Mouse (Mus musculus) hindbrain, embryonic 14.5 days (tissue): Measurements from ENCODE around the gene Zdhhc14. TPM values are rescaled to one million over a fixed set of nuclear protein-coding genes. Genes with fewer than 3 reads are reported as not detected.
A peak's percentile ranks its signal among the peaks of the same experiment; 100 is the strongest.

ENCODE experiments used
- ATAC-seq: fragments of 200-750 bp; cut with Nextera tagmentation; 2 replicates; pipeline ENCODE4 v1.8.0; 2017; ENCODE audit warnings: moderate number of reproducible peaks, mild to moderate bottlenecking, moderate TSS enrichment, moderate library complexity; ENCODE audit not compliant: low FRiP score
- DNase-seq: peaks from one replicate; pipeline ENCODE4 v3.0.0-alpha.2; 2015; ENCODE audit warnings: low spot score
- H3K27ac ChIP-seq: fragments of 300-500 bp; sonication (generic); 2 replicates; pipeline ENCODE4 v1.5.1; 2014; ENCODE audit warnings: mild to moderate bottlenecking, moderate library complexity
- H3K27me3 ChIP-seq: fragments of 300-500 bp; sonication (generic); 2 replicates; pipeline ENCODE4 v1.6.1; 2014; ENCODE audit warnings: mild to moderate bottlenecking, low read length, mixed read lengths; ENCODE audit not compliant: control insufficient read depth, insufficient read depth
- H3K36me3 ChIP-seq: fragments of 300-500 bp; sonication (generic); replicated peaks from 2 replicates; pipeline ENCODE4 v1.6.1; 2014; ENCODE audit not compliant: control insufficient read depth, insufficient read depth
- H3K4me1 ChIP-seq: fragments of 300-500 bp; sonication (generic); replicated peaks from 2 replicates; pipeline ENCODE4 v1.6.1; 2014; ENCODE audit warnings: antibody characterized with exemption, low read length, mixed read lengths; ENCODE audit not compliant: control insufficient read depth, insufficient read depth
- H3K4me2 ChIP-seq: fragments of 300-500 bp; sonication (generic); replicated peaks from 2 replicates; pipeline ENCODE4 v1.6.1; 2014; ENCODE audit warnings: mild to moderate bottlenecking, moderate library complexity
- H3K4me3 ChIP-seq: fragments of 300-500 bp; sonication (generic); replicated peaks from 2 replicates; pipeline ENCODE4 v1.5.1; 2014; ENCODE audit warnings: mild to moderate bottlenecking, low read length
- H3K9ac ChIP-seq: fragments of 300-500 bp; sonication (generic); 2 replicates; pipeline ENCODE4 v1.6.1; 2014
- H3K9me3 ChIP-seq: fragments of 300-500 bp; sonication (generic); 2 replicates; pipeline ENCODE4 v1.6.1; 2016; ENCODE audit warnings: low read length; ENCODE audit not compliant: control insufficient read depth
- WGBS: fragments of 180-500 bp; shearing (Covaris S2); extraction: QIAGEN DNeasy Blood & Tissue Kit; methylation state at CpG from one replicate; pipeline ENCODE4 v1.1.7; 2014; 5-methylcytosine and 5-hydroxymethylcytosine counted together
- polyA plus RNA-seq: library from polyadenylated mRNA; unstranded; fragments of >200 nt; fragmentation: Nextera tagmentation; extraction: Ambion mirVana; gene quantifications from 2 replicates; pipeline ENCODE4 v1.2.1, GENCODE M21; 2014

Gene Zdhhc14
- polyA plus RNA-seq, 1 experiment from 2014 or later, result 12.3 TPM

DNA sequence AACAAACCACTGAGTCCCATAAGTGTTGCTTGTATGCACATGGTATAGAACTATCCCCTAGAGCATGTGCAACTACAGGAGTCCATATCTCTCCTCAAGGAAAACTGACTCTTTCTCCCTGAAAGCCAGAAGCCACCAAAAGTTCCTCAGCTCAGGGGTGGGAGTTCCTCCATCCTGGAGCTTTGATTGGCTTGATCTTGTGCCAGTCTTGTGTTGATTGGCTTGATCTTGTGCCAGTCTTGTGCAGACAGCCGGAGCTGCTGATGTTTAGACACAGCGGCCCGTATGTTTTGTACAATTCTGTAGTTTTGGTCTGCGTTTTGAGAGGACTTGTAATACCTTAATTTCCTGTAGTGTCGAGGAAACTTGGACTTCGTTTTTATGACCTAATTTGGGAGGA is 70.8 kb downstream of the Zdhhc14 start:
- DNase-seq (no peak), ATAC-seq (no peak)
- Histone ChIP-seq H3K36me3 (no peaks in the 10 kb centered on the region), H3K27ac (no peak overlapping the region), H3K27me3 (no peaks in the 10 kb centered on the region), H3K9ac (no peak overlapping the region), H3K4me2 (no peak overlapping the region), H3K4me1 (no peaks in the 10 kb centered on the region), H3K4me3 (no peak overlapping the region), H3K9me3 (peaks cover 5% of the 10 kb centered on the region; the same call in 1 of the 2 replicates)
- 92% methylated on average over 6 of the region's 6 CpGs for WGBS

DNA sequence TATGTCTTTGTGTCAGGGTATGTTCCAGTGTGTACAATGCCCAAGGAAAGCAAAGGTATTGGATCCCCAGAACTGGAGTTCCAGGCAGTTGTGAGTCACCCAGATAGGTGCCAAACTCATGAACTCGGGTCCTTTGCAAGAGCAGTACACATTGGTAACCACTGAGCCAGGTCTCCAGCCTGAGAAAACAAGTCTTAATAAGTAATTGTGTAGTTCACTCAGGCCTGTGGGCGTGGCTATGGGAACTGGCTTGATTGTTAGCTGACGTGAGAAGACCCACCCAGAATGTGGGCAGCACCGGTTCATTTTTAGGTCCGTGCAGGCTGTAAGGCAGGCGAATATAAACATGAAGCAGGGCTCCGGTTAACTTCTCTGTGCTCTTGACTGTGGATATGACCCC is 73.6 kb downstream of the Zdhhc14 start:
- WGBS, result 83% methylated on average over 7 of the region's 7 CpGs

DNA sequence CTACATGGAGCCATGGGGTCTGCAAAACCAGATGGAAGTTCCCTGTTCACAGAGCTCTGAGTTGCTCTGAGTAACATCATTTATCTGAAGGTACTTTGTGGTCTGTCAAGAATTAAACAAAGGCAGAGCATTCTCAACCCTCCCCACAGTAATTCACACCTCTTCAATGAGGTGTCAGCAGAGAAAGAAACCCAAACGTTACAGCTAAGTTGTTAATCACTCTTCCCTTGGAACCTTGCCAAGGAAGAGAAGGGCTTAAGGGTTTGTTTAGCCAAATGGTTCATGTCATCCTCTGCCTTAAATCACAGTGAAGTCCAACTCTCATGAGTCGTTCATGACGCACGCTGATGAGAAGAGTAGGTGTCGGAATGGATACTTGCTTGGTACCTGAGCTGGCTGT is 75.6 kb downstream of the Zdhhc14 start:
- Histone ChIP-seq H3K4me1 (no peaks in the 10 kb centered on the region), H3K4me2 (no peak overlapping the region), H3K27me3 (no peaks in the 10 kb centered on the region), H3K36me3 (no peaks in the 10 kb centered on the region), H3K9me3 (peaks cover 5% of the 10 kb centered on the region; the same call in 1 of the 2 replicates), H3K27ac (no peak overlapping the region), H3K4me3 (no peak overlapping the region), H3K9ac (no peak overlapping the region)
- 74% methylated on average over 5 of the region's 5 CpGs for WGBS
- DNase-seq, result no peak
- ATAC-seq, result no peak

More for the DNA sequence above, 73.6 kb downstream of the Zdhhc14 start:
- Histone ChIP-seq H3K9me3 (peaks cover 5% of the 10 kb centered on the region; the same call in 1 of the 2 replicates), H3K27me3 (no peaks in the 10 kb centered on the region), H3K27ac (no peak overlapping the region), H3K4me2 (no peak overlapping the region), H3K4me3 (no peak overlapping the region), H3K36me3 (no peaks in the 10 kb centered on the region), H3K4me1 (no peaks in the 10 kb centered on the region), H3K9ac (no peak overlapping the region)
- no peak for ATAC-seq
- DNase-seq, result no peak

DNA sequence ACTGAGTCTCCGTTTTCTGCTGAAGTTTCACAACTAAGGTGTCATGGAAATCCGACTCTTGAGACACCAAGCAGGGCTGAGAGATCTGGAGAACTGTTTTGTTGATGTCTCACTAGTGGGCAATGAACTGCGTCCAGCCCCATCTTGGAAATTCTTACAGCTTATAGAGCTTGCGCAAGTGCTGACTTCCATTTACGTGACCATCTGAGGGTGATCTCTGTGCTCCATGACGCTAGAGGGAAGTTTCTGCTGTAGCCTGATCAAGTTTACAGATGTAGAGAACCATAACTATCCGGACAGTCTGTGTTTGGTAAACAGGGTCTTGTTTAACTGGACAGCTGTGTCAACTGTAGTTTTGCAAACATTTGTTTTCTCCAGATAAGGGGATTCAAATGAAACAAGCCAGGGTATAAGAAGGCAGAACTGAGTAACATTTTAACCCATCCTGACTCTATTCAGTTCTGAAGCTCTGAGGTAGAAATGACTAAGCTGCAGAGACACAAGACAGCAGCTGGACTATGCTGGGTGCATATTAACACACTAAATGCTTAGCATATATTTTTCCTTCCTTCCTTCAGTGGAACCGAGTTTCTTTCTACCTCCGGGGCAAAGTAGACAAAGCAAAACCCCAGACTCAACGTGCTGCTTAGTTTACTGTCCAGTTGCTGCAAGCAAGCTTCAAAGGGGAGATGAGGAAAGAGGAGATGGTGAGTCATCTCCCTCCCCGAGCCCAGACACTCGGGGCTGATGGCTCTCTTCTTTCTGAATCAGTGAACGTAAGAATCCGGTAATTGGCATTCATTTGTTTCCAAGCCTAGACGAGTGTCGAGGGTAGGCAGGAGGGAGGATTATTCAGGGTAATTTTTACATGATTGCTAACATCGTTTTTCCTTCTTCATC is 77.0 kb downstream of the Zdhhc14 start:
- H3K36me3 ChIP-seq, result no peaks in the 10 kb centered on the region
- no peak for ATAC-seq
- no peak overlapping the region for H3K27ac ChIP-seq
- H3K4me2 ChIP-seq, result no peak overlapping the region
- H3K4me1 ChIP-seq, result no peaks in the 10 kb centered on the region
- H3K4me3 ChIP-seq, result no peak overlapping the region
- no peaks in the 10 kb centered on the region for H3K9me3 ChIP-seq
- no peaks in the 10 kb centered on the region for H3K27me3 ChIP-seq
- WGBS, result 75% methylated on average over 17 of the region's 17 CpGs
- DNase-seq, result no peak
- H3K9ac ChIP-seq, result no peak overlapping the region

DNA sequence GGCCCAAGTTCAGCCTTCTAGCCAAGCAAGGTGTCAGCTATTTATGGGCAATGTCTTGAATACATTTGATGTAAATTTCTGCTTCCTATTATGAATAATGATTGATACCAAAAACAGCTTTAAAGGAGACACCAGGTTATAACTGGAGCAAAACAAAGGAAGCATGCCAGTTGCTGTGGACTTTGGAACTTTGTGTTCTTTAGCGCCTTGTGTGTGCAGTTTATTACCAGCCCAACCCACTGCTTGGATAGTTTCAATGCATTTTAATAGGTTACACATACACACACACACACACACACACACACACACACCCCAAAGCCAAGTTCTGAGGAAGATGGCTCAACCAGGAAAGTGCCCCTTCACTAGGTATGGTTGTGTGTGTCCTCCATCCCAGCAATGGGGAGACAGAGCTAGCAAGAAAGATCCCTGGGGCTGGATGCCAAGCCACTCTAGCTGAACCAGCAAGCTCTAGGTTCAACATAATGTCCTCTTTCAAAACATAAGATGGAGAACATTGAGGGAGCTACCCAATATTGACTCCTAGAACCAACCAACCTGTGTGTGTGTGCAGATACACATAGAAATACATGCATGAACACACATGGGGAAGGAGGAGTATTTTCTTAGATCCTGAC is 79.9 kb downstream of the Zdhhc14 start:
- no peak overlapping the region for H3K9ac ChIP-seq
- H3K27me3 ChIP-seq, result no peaks in the 10 kb centered on the region
- DNase-seq, result no peak
- H3K4me2 ChIP-seq, result no peak overlapping the region
- no peak overlapping the region for H3K4me3 ChIP-seq
- ATAC-seq, result no peak
- no peaks in the 10 kb centered on the region for H3K36me3 ChIP-seq
- 97% methylated on average over 1 of the region's 1 CpGs for WGBS
- no peaks in the 10 kb centered on the region for H3K9me3 ChIP-seq
- no peak overlapping the region for H3K27ac ChIP-seq
- no peaks in the 10 kb centered on the region for H3K4me1 ChIP-seq

DNA sequence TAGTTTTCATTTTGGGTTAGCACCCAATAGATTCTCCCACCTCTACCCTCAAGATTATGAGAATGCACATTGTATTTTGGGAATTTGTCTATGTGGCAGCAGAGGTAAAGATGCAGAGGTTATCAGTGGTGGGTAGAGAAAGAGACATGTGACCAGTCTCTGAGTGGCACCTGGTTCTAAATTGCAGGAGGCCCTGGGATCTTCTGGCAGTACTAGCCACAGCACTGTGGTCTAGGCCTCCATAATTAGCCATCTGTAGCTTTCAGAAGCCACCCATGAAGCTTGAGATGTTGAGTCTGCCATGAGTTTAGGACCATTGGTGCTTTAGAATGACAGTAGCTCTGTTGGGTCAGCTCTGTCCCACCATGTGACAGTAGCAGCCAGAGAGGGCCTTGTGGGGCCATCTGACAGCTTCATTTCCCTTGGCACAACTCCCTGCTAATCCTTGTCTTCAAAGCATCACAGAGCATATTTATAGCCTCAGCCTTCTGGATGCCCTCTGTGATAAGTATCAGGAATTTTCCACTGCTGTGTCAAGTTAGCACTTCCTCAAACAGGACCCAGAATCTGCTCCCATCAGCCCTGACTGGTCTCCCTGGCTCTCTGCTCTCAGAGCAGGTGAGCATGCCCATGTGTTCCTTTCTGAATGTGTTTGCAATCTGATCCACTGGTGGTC is 80.5 kb downstream of the Zdhhc14 start:
- H3K4me3 ChIP-seq, result no peak overlapping the region
- DNase-seq, result no peak
- no peak for ATAC-seq
- H3K4me2 ChIP-seq, result no peak overlapping the region
- no peaks in the 10 kb centered on the region for H3K27me3 ChIP-seq
- H3K27ac ChIP-seq, result no peak overlapping the region
- no peaks in the 10 kb centered on the region for H3K36me3 ChIP-seq
- no peaks in the 10 kb centered on the region for H3K4me1 ChIP-seq
- no peaks in the 10 kb centered on the region for H3K9me3 ChIP-seq
- no peak overlapping the region for H3K9ac ChIP-seq

DNA sequence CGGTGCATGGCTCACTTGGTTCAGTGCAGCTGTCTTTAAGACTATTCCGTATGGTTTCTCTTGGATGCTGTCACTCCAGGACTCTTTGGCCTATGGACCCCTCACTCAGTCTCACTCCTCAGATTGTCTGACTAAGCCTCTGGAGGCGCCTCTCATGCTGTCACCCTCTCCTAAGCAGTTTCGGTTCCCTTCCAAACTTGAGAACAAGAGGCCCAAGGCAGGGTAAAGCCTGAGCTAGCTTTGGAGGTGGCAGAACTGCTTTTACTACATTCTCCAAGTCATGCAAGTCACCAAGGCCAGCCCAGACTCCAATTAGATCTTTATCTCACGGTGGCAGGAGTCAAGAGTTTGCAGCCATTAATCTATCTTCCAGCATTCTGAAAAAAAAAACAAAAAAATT is 82.3 kb downstream of the Zdhhc14 start:
- no peak for ATAC-seq
- 89% methylated on average over 5 of the region's 5 CpGs for WGBS
- H3K4me1 ChIP-seq, result no peaks in the 10 kb centered on the region
- no peak overlapping the region for H3K4me2 ChIP-seq
- no peaks in the 10 kb centered on the region for H3K27me3 ChIP-seq
- H3K27ac ChIP-seq, result no peak overlapping the region
- H3K4me3 ChIP-seq, result no peak overlapping the region
- H3K36me3 ChIP-seq, result no peaks in the 10 kb centered on the region
- no peaks in the 10 kb centered on the region for H3K9me3 ChIP-seq
- H3K9ac ChIP-seq, result no peak overlapping the region
- no peak for DNase-seq

DNA sequence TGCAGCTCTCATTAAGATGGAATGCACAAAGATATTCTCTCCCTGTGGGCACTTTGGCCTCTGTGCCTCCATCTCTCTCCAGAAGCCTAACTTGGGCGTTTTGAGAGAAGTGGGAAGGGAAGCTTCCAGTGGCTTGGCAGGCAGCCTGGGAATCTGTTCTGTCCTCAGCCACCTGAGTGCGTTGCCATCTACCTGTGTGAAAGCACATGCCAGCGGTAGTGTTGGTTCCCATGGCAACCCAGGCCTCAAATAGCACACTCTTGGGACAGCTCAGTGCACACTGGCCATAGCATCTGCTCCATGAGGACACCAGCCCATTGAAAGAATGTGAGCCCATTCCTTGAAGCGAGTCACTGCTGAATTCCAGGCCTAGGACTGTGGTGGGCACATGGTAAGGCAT is 83.2 kb downstream of the Zdhhc14 start:
- 58% methylated on average over 4 of the region's 4 CpGs for WGBS
- Histone ChIP-seq H3K4me1 (no peaks in the 10 kb centered on the region), H3K9ac (no peak overlapping the region), H3K27me3 (no peaks in the 10 kb centered on the region), H3K9me3 (no peaks in the 10 kb centered on the region), H3K4me2 (no peak overlapping the region), H3K36me3 (no peaks in the 10 kb centered on the region), H3K27ac (no peak overlapping the region), H3K4me3 (no peak overlapping the region)
- ATAC-seq (0 out of 2 replicates have a peak, but pooled peaks have one; percentile 14), DNase-seq (no peak)

DNA sequence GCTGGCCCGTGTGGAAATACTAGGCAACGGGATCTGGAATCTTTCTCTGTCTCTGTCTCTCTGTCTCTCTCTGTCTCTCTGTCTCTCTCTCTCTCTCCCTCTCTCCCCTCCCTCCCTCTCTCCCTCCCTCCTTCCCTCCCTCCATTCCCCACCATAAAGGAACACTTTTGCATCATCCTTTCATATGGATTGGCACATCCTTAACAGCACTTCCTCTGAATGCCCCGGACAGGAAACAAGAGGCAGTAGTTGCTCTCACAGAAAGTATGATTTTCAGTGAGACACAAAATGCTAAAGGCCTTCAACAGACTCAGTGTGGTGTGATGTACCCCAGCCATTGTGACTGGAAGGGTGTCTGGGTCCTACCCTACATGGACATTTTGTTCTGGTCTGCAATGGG is 89.9 kb downstream of the Zdhhc14 start:
- no peak for ATAC-seq
- WGBS, result 95% methylated on average over 3 of the region's 3 CpGs
- H3K27ac ChIP-seq, result no peak overlapping the region

More for the DNA sequence above, 89.9 kb downstream of the Zdhhc14 start:
- H3K4me2 ChIP-seq, result no peak overlapping the region
- no peaks in the 10 kb centered on the region for H3K36me3 ChIP-seq
- no peak overlapping the region for H3K9ac ChIP-seq
- DNase-seq, result no peak
- no peak overlapping the region for H3K4me3 ChIP-seq
- no peaks in the 10 kb centered on the region for H3K27me3 ChIP-seq
- peaks cover 12% of the 10 kb centered on the region; the same call in 1 of the 2 replicates for H3K4me1 ChIP-seq
- no peaks in the 10 kb centered on the region for H3K9me3 ChIP-seq
